Mouse (Mus musculus): ENCODE data around the gene Nkain1.

GRCm38 (mm10) chr4:130546798-130547562 lies 27.0 kb downstream of the Nkain1 start:
- TF ChIP-seq GATA1 (IDR thresholded peaks at IDR 0.05; ENCODE audit: borderline replicate concordance, low read length) = no peak
- TF ChIP-seq FLI1 (IDR thresholded peaks at IDR 0.05; ENCODE audit: low read length) = no peak

All from megakaryocyte, embryonic 14.5 days (primary cell).